Mouse (Mus musculus): ENCODE measurements around the gene Abcc10. TPM values are rescaled to one million over a fixed set of nuclear protein-coding genes. Genes with fewer than 3 reads are reported as not detected.

Abcc10 gene
- total RNA-seq, 2 experiments from 2014 or later, result 5.3 to 5.4 TPM

DNA sequence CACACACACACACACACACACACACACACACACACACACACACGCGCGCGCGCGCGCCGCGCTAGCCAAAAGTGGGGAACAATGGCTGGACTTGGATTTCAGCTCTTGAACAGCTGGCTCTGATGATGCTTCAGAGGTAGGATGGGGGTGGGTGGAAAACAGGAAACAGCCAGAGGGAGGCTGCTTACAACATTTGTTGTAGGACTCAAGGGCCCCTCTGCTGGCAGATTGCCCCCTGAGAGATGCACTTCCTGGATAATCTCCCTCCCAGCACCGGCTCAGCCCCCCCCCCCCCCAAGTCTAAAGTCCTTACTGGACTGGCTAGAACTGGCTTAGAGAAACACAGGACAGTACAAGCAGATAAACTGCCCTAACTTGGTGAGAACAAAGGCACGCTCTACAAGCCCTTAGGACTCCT lies 40.5 kb downstream of the Abcc10 start:
- peak; percentile 49 to 80 for DNase-seq (ENCODE audit: low spot score in 2 of 2)

DNA sequence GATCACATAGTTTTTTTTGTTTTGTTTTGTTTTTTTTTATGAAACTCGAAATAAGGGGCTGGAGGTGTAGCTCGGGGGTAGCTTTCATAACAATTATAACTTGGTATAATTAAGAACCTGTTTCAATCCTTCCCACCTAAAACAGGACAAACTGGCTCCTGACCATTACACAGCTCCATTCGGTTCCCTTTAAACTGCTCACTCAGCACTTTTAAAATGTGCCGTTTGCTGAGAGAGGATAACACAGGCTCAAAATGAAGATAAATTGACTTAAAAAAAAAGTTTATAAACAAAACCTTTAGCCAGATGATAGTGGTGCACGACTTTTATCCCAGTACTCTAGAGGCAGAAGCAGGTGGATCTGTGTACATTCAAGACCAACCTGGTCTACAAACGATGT lies 42.7 kb downstream of the Abcc10 start:
- no peak for DNase-seq (ENCODE audit: low spot score in 2 of 2)

DNA sequence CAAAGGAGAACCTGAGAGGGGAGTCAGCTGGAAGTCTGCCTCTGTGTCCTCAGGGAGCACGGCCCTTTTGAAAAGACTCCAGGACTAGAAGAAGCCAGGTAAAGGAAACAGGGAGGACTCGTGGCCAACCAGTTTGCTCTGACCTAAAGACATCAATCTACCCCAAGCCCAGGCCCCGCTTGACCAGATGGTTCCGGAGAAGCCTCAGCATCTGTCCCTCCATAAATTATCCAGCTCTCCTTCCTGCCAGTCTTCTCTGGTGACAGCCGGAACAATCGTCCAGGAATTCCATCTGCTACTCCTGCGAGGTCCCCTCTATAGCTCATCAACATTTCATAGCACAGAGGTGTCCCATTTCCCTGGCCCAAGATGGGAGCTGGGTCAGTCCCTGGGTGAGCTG lies 43.5 kb downstream of the Abcc10 start:
- DNase-seq (ENCODE audit: low spot score in 2 of 2), result peak in 1 of 2 experiments; percentile 14

DNA sequence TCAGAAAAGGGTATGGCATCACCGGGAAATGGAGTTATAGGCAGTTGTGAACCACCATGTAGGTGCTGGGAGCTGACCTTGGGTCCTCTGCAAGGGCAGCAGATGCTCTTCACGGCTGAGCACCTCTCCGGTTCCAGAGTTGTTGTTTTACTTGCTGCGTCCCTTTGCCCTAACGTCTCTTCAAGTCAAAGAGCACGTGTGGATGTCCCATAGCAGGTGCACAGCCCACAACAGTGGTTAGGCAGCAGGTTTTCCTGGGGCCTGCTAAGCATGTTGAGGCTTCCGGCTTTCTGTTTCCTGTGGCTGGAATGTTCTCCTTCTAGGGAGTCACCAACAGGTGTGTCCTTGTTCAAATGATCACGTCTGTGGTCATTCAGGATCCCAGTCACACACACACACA lies 44.2 kb downstream of the Abcc10 start:
- DNase-seq (ENCODE audit: low spot score in 2 of 2), result peak in 1 of 2 experiments; percentile 8

DNA sequence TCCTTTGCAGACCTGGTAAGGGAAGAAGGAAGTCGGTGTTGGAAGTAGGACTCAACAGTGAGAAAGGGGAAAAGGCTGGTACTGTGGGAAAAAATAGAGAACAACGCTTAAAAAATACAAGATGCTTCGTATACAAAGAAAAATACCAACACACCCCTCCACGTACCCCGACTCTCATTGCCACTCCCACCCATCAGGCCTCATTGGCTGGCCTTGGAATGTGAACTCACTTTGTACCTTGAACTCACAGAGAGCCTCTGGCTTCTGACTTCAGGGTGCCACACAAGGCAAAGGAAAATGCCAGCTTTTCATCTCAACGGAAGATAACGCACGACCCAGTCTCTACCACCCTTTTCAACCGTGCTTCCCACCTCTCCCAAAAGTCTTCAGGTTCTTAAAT lies 45.0 kb downstream of the Abcc10 start:
- DNase-seq (ENCODE audit: low spot score in 2 of 2), result no peak

DNA sequence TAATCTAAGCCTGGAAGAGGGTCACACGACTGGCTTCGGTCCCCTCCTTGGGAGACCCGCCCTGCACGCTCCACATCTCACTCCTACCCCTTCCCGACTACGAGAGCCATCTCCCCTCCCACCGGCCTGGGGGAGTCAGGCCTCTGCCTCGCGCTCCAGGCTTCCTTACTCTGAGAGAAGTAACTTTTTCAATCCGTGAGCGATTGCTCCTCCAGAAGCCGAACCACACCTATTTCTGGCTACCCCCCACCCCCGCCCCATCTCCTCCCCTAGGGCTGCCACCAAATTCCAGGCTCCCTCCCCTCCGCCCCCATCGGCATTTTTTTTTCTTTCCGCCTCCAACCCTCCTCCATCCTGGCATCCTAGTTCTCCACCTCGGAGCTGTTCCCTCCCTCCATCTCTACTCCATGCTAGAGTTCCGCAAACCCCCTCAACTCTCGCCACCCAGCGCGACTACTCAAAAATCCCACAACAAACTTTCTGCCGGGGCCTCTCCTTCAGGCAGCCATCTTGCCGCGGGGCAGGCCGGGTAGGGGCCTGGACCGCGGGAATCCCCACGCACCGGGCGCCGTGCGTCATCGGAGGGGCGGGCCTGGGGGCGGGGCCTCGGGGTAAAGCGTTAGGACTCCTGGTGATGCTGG lies 45.5 kb downstream of the Abcc10 start, which contains the start of gene Tjap1:
Gene Tjap1, minus strand, starts transcription at position 544 of the 641 bp plus-strand sequence.
- DNase-seq (ENCODE audit: low spot score in 2 of 2), result peak; percentile 84 to 88

DNA sequence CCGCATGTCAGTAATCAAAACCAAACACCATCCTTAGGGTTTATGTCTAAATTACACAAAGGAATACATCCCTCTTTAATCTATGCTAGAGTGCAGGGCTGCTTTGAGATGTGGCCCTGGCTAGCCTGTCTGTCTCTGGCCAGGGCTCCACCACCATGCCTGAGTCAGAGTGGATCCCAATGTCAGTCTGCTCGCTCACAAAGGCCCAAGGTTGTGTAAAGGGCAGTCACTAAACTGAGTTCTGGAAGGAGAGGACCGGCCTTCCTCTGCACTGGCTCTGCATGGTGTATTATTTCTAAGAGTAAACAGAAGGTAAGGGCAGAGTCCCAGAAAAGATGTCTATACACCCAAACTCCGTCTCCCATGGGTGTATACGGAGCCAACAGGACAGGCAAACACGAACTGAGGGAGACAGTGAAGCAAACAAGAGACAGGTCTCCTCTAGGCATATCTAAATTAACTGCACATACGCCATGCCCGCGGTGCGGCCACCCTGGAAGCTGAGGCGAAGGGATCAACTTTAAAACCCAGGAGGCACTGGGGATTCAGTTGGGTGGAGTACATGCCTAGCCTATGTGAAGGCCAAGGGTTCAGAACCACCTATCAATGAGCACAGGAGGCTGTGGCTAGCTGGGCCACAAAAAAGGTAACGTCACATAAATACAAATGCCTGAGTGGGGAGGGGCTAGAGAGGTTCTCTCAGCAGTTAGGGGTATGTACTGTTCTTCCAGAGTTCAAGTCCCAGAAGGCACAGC lies 50.0 kb downstream of the Abcc10 start:
- no peak for DNase-seq (ENCODE audit: low spot score in 2 of 2)

DNA sequence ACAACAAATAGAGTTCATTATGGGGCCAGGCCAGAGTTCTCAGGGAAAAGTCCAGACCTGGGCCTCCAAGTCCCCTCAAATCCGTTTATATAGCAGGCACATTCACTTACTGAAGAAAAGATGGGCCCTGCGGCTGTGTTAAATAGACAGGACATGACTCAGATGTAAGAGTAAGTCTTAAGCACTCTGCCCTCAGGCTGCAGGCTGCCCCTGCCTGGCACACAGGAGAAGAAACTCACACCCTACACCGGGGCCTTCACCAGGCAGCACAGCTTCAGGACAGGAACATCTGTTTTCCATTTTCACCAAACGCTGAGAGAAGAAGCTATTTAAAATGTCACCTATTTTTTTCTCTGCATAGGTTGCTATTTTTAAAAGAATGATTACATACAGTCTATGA lies 50.6 kb downstream of the Abcc10 start:
- no peak for DNase-seq (ENCODE audit: low spot score in 2 of 2)

DNA sequence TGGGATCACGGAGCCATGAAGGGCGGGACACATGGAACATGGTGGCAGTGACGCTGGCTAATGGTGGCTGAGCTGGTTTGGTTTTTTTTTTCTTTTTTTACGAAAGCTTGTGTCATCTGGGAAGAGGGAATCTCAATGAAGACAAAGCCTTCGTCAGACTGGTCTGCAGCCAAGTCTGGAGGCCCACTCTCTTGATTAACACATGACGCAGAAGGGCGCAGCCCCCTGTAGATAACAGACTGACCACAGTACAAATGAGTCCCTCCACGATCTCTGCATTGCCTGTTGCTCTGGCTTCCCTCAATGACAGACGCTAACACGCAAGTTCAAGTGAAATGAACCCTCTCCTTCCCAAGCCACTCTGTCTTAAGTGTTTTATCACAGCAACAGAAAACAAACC lies 52.6 kb downstream of the Abcc10 start:
- DNase-seq (ENCODE audit: low spot score in 2 of 2), result no peak

DNA sequence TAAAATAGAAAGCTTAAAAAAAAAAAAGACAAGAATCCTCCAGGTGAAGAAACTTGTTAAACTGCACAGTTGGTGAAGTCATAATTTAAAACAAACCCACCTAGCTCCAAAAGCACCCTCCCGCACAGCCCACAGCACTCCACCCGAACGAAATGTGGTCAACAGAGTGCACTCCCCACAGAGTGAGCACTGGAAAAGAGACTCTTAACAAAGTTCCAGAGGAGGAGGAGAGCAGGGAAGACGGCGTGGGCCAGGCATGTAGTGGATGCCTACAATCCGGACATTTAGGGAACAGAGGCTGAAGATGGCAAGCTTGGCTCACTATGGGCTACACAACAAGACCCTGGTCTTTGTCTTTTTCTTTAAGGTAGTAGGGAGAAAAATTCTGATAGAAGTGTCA lies 53.1 kb downstream of the Abcc10 start:
- no peak for DNase-seq (ENCODE audit: low spot score in 2 of 2)

DNA sequence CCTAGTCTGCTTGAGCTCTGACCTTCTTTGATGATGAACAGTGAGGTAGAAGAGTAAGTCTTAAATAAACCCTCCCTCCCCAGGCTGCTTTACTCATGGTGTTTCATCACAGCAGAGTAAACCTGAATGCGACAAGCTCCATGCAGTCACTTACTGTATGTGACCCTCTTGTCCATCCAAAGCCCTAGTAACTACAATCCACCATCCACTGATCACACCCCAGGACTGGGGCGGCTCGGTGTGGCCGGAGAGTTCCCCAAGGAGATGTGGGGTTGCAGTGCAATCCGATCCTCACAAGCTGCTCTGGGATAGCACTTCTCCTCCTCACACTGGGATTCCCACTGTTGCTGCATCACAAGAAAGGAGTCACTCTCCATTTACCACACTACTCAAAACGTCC lies 53.7 kb downstream of the Abcc10 start:
- DNase-seq (ENCODE audit: low spot score in 2 of 2), result no peak

DNA sequence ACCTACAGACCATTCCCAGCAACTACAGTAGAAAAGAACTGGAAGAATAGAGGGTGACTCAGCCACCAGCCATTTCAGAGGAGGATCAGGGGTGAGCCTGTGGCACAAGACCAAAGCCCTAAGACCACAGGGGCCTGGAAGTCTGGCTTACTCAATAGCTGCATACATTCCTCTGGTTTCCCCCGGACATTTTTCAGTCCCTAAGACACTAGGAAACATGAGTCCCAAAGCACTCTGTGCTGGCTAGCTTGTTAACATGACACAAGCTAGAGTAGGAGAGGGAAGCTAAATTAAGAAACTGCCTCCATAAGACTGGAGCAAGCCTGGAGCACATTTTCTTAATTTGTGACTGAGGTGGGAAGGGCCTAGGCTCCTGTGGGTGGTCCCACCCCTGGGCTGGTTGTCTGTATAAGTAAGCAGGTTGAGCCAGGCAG lies 54.3 kb downstream of the Abcc10 start:
- DNase-seq (ENCODE audit: low spot score in 2 of 2), result no peak

DNA sequence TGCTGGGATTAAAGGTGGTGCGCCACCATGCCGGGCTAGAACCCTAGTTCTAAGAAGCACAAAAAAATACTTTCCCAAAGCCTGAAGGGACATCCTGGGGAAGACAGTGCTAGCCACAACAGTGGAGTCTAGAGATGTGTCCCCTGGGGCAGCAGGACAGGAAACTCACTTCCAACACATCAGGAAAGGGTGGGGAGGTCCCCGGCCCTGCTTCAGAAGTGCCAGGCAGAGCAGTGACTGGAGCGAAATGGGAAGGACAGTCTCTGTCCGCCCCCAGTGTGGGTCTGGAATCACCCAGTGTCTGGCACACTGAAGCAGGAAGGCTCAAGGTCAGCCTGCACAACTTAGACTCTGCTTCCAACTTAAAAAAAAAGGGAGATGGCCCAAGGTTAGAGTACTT lies 55.5 kb downstream of the Abcc10 start:
- DNase-seq (ENCODE audit: low spot score in 2 of 2), result no peak

DNA sequence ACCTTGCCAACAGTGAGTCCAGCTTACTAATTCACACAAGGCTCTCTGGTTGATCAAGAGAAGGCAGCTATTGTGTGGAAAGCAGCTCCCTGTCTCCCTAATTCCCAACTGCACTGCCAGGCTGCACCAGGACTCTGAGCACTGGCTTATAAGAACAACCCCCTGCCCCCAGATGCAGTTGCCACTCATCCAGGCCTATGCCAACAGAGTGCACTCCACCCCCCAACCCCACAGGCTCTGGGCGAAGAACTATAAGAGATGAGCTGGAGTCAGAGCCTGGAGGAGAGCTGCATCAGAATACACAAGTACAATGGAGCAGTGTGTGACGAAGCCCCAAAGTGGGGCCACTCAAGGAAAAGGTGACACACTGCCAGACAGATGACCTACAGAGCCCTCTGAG lies 56.1 kb downstream of the Abcc10 start:
- no peak for DNase-seq (ENCODE audit: low spot score in 2 of 2)

DNA sequence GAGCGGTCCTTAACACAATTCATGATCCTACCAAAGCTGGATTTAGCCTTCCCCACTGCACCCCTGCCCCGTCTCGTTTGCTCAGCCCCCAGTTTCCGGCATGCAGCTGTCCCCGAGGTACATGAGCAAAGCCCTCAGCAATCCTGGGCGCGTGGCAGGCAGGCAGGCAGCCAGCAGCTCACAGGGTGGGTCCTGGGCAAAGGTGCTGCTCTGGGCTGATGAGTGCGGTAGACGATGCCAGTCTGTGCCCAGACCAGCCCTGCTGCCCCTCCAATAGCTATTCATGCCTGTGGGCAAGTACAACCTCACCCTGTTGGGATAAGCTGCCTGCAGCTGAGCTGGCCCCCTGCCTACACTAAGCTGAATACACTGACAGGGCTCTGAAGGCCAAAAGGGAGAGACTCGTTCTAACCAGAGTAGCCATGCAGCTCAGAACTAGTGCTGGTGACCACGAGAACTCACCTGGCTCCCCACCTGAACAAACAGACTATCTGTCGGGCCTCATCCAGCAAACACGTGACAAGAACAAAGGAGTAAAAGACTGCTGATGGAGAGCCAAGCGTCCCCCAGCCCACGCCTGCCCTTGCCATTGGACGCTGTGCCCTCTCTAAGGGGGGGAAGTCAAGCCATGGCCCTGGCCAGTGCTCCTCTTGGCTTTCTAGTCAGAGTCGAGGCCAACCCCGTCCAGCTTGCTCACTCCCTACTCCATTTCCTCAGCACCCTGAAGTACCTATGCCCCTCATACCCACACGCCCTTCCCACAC lies 58.2 kb downstream of the Abcc10 start:
- DNase-seq (ENCODE audit: low spot score in 2 of 2), result peak in 1 of 2 experiments; percentile 60

DNA sequence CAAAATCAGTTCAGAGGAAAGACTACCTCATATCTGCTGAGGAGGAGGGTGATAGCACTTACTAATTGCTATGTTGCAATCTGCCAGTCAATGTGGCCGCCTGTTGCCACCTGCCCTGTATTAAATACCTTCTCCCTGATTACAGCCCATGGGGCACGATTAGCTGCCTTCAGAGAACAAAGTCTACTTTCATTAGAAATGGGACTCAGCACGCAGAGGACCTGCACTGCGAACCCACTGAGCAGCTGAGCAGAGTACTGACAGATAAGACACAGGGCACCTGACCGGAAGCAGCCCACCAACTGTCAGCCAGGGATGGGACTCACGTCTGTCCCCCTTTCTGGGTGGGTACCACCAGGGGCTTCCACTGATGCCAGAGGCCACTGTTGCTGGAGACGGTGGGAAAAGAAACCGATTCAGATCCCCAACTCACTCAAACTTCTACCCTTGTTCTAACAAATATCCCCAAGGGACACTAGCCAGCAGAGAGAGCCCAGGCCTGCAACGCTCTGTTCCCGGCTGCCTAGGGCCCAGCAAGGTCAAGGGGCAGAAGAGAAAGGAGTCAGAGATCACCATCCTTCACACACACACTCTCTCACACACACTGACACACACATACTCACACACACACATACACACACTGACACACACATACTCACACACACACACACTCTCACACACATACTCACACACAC lies 60.0 kb downstream of the Abcc10 start:
- no peak for DNase-seq (ENCODE audit: low spot score in 2 of 2)

DNA sequence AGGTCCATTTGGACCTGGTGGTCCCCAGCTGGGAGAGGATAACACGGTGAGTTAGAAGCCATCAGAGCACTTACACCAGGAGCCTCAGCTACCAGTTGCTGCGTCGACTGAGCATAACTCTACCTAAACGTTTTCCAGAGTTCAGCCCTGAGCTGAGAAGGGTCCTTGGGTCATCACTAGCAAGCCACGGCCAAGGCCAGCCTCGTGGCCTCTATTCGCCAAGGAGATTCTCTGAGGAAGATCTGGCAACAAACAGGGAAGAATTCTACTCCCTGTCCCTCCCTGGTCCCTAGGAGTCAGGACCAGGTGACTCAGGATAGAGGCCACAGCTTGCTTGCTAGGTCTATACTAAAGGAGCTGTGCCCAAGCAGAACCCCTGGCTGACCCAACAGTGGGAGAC lies 60.6 kb downstream of the Abcc10 start:
- DNase-seq (ENCODE audit: low spot score in 2 of 2), result no peak

DNA sequence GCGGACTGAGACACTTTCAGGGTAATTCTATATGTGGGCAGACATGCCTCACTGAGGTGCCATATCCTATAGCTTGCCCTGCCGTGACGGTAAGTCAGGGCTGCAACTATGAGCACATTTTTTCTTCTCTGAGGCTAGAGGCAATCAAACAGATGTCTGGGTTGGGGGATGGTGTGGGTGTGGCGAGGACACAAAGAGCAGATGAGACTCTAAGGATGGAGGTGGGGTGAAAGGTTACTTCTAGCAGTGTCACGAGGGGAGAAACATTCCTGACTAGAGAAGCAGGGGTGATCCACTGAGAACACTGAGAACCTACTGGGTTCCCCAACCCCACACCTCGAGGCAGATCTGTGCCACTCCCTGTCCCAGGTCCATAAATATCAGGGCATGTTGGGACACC lies 61.2 kb downstream of the Abcc10 start:
- no peak for DNase-seq (ENCODE audit: low spot score in 2 of 2)

DNA sequence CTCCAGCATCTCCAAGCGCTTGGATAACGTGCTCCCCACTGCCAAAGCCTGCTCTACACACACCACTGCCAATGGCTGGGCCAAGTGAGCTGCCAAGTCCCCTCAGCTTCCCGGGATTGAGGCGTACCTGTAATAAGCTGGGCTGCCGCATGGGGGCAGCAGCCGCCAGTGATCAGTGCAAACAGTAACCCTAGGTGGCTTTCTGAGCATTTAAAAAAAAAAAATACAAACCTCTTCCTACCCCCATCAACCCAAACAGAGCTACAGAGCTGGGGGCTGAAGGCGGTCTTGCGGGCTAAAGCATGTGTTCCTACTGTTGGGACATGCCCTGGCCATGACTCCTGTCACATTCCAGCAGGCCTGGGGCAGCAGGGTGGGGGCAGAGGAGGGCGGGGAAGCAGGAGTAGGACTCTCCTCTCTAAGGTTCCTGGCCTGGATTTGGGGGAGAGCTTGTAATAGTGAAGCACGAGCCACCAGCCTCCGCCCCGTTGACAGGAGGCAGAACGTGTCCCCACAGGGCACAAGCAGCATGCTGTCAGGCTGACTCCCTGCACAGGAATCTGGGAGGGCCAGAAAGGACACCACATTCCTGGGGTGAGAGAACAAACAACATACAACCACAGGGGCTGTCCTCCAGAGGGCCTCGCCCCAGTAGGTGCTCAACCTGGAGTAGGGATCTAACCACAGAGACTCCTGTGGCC lies 62.1 kb downstream of the Abcc10 start:
- DNase-seq (ENCODE audit: low spot score in 2 of 2), result peak; percentile 72 to 80

DNA sequence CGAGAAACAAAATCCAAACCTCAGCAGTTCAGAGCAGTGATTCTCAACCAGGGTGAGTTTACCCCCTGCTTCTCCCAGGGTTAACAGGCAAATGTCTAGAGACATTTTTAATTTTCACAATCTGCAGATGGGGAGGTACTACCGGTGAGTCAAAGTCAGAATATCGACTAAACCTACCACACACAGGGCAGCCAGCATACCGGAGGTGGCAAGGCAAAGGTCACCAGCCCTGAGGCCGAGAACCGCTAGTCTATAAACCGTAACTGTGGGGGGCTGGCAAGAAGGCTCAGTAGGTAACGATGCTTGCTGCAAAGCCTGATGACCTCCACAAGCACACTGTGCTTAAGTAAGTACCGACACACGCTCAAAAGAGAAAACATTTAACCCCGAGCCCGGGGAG lies 62.6 kb downstream of the Abcc10 start:
- no peak for DNase-seq (ENCODE audit: low spot score in 2 of 2)

DNA sequence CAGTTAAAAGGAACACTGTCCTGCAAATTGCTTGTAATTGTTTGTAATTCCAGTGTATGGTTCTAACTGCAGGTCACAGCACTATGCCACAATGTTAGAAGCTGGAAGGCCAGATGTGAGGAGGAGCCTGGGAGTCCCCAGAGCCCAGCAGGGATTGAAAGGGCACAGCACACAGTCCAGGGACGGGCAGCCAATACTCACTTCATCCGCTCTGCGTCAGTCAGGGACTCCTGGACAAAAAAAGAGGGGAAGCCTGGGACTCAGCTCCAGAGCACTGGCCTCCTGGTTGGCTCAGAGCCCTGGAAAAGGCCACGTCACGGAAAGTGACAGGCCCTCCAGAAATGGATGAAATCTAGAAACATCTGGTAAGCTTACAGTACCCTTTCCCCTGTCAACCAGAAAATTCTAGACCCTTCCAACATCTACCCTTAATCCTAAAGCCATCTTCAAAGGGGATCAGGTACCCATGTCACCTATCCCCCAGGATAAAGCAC lies 65.9 kb downstream of the Abcc10 start:
- no peak for DNase-seq (ENCODE audit: low spot score in 2 of 2)
